Mouse (Mus musculus) lung, postnatal 25 days (tissue): ENCODE measurements around the gene Morc1.

Experiments
- DNase-seq: peaks from one replicate; pipeline ENCODE4 v3.0.0; 2022; ENCODE audit warnings: low spot score

Morc1 gene

GRCm38 (mm10) chr16:48431027-48431426 lies at the start of gene Morc1:
Gene Morc1, plus strand, starts transcription at chr16:48431237.
- no peak for DNase-seq

- peak; percentile 8 for DNase-seq
Measured at GRCm38 (mm10) chr16:48383582-48384257, 47.3 kb upstream of the Morc1 start.

GRCm38 (mm10) chr16:48386982-48387381 lies 44.1 kb upstream of the Morc1 start:
- DNase-seq: no peak

GRCm38 (mm10) chr16:48395278-48395677 lies 35.8 kb upstream of the Morc1 start:
- no peak for DNase-seq

GRCm38 (mm10) chr16:48402963-48403362 lies 28.1 kb upstream of the Morc1 start:
- DNase-seq: no peak

- no peak for DNase-seq
Measured at GRCm38 (mm10) chr16:48403423-48403822, 27.6 kb upstream of the Morc1 start.

- no peak for DNase-seq
Measured at GRCm38 (mm10) chr16:48404009-48404408, 27.0 kb upstream of the Morc1 start.

GRCm38 (mm10) chr16:48405674-48406403 lies 25.2 kb upstream of the Morc1 start:
- no peak for DNase-seq

GRCm38 (mm10) chr16:48409580-48409979 lies 21.5 kb upstream of the Morc1 start:
- no peak for DNase-seq

GRCm38 (mm10) chr16:48410125-48410524 lies 20.9 kb upstream of the Morc1 start:
- DNase-seq: no peak

- no peak for DNase-seq
Measured at GRCm38 (mm10) chr16:48412246-48412645, 18.8 kb upstream of the Morc1 start, which contains the start of gene Gm5485. Gene Gm5485, minus strand, starts transcription at chr16:48412416.

- DNase-seq: no peak
Measured at GRCm38 (mm10) chr16:48418557-48418956, 12.5 kb upstream of the Morc1 start.

- DNase-seq: no peak
Measured at GRCm38 (mm10) chr16:48419035-48419434, 12.0 kb upstream of the Morc1 start.

- no peak for DNase-seq
Measured at GRCm38 (mm10) chr16:48422501-48422900, 8.5 kb upstream of the Morc1 start.

- no peak for DNase-seq
Measured at GRCm38 (mm10) chr16:48424069-48424468, 7.0 kb upstream of the Morc1 start.

GRCm38 (mm10) chr16:48429427-48429826 lies 1.6 kb upstream of the Morc1 start:
- DNase-seq: no peak

GRCm38 (mm10) chr16:48435454-48435853 lies 4.4 kb downstream of the Morc1 start:
- DNase-seq: no peak

- DNase-seq: no peak
Measured at GRCm38 (mm10) chr16:48437476-48437875, 6.4 kb downstream of the Morc1 start.

- DNase-seq: no peak
Measured at GRCm38 (mm10) chr16:48444589-48444988, 13.6 kb downstream of the Morc1 start.

- no peak for DNase-seq
Measured at GRCm38 (mm10) chr16:48446161-48446925, 15.3 kb downstream of the Morc1 start.

- DNase-seq: no peak
Measured at GRCm38 (mm10) chr16:48453264-48453663, 22.2 kb downstream of the Morc1 start.

GRCm38 (mm10) chr16:48473396-48473795 lies 42.4 kb downstream of the Morc1 start:
- no peak for DNase-seq
